Mouse (Mus musculus) retina, embryonic 14.5 days (tissue): ENCODE measurements around the gene Rabepk.
"Not testable (repeated sequence)": the region's sequence is repeated elsewhere in the genome, so short reads cannot be mapped to it uniquely, and the experiment has no call there.

ENCODE experiments used
- DNase-seq: peaks from one replicate; pipeline ENCODE4 v3.0.0-alpha.2; 2015; ENCODE audit warnings: low spot score

Rabepk gene

GRCm38 (mm10) chr2:34762872-34763271, 36.8 kb downstream of the Rabepk start:
- no peak for DNase-seq

GRCm38 (mm10) chr2:34762174-34762573, 37.5 kb downstream of the Rabepk start:
- DNase-seq: no peak

- not testable (repeated sequence) for DNase-seq
These were observed 38.4 kb downstream of the Rabepk start for GRCm38 (mm10) chr2:34761272-34761671.

GRCm38 (mm10) chr2:34757341-34757740, 42.4 kb downstream of the Rabepk start:
- DNase-seq: no peak

- DNase-seq: peak; percentile 52
These were observed 45.0 kb downstream of the Rabepk start, which contains the start of gene Gapvd1 for GRCm38 (mm10) chr2:34754551-34755358. Gene Gapvd1, minus strand, starts transcription at chr2:34755232.

GRCm38 (mm10) chr2:34753811-34754550, 45.7 kb downstream of the Rabepk start:
- DNase-seq: peak; percentile 90

GRCm38 (mm10) chr2:34750245-34750644, 49.5 kb downstream of the Rabepk start:
- no peak for DNase-seq

- DNase-seq: no peak
These were observed 51.2 kb downstream of the Rabepk start for GRCm38 (mm10) chr2:34748479-34748878.

- no peak for DNase-seq
These were observed 54.0 kb downstream of the Rabepk start for GRCm38 (mm10) chr2:34745673-34746072.

GRCm38 (mm10) chr2:34744476-34744875, 55.2 kb downstream of the Rabepk start:
- DNase-seq: no peak

- DNase-seq: no peak
These were observed 57.0 kb downstream of the Rabepk start for GRCm38 (mm10) chr2:34742675-34743074.

GRCm38 (mm10) chr2:34741390-34742159, 58.1 kb downstream of the Rabepk start:
- DNase-seq: no peak

GRCm38 (mm10) chr2:34739684-34740391, 59.9 kb downstream of the Rabepk start:
- DNase-seq: no peak

GRCm38 (mm10) chr2:34737911-34738310, 61.8 kb downstream of the Rabepk start:
- DNase-seq: no peak

- no peak for DNase-seq
These were observed 63.1 kb downstream of the Rabepk start for GRCm38 (mm10) chr2:34736626-34737025.
